Mouse (Mus musculus): ENCODE data around the gene Lclat1. TPM values are rescaled to one million over a fixed set of nuclear protein-coding genes. Genes with fewer than 3 reads are reported as not detected.

The Lclat1 gene
- total and polyA plus RNA-seq, 3 experiments, result 9.6 to 10.5 TPM; not detected in 1

DNA sequence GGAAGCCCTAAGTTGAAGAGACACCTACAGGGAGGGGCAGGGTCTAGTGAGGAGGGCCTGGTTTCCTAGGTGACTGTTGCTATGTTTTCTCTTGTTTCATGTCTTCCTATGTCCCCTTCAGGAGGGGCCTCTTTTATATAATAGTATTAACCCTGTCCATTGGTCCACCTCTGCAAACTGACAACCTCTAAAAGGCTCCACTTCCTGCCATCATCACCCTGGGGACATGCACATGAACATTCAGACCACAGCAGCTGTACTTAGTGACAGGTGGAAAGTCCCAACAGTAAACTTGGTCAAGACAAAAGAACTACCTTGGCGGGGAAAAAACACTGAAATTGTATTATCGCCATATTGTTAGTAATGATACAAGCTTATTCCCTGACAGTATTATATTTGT is 139.1 kb downstream of the Lclat1 start:
- Histone ChIP-seq H3K27me3 (ENCODE audit: control insufficient read depth in 1 of 2, insufficient read depth in 2 of 2, low read length in 2 of 2) (no peaks in the 10 kb centered on the region), H3K4me1 (ENCODE audit: control insufficient read depth in 1 of 2, insufficient read depth in 2 of 2, low read length in 2 of 2) (peaks cover 2 to 28% of the 10 kb centered on the region in 2 experiments), H3K9ac (ENCODE audit: control insufficient read depth, low read depth, low read length, poor library complexity, severe bottlenecking) (no peak overlapping the region), H3K36me3 (ENCODE audit: control insufficient read depth in 1 of 2, insufficient read depth in 2 of 2, low read length in 2 of 2) (peaks cover 0 to 10% of the 10 kb centered on the region in 2 experiments; a peak in 2 of 4 replicates), H3K9me3 (replicated peaks; ENCODE audit: insufficient read depth, low read length) (no peaks in the 10 kb centered on the region), H3K27ac (ENCODE audit: control insufficient read depth, low read depth, low read length) (no peak overlapping the region), H3K4me3 (ENCODE audit: control insufficient read depth in 1 of 2, insufficient read depth in 1 of 2, low read depth in 2 of 2, low read length in 2 of 2) (no peak overlapping the region), H3K79me2 (ENCODE audit: control insufficient read depth, insufficient read depth, low read length, poor library complexity) (no peaks in the 10 kb centered on the region)
- TF ChIP-seq POLR2AphosphoS2 (IDR thresholded peaks at IDR 0.05; ENCODE audit: low read length) (no peak), ZC3H11A (IDR thresholded peaks at IDR 0.05; ENCODE audit: low read depth, low read length) (no peak), SMC3 (IDR thresholded peaks at IDR 0.05; ENCODE audit: low read depth, low read length) (no peak), MAZ (IDR thresholded peaks at IDR 0.05; ENCODE audit: low read depth, low read length) (no peak), ELF1 (IDR thresholded peaks at IDR 0.05; ENCODE audit: low read depth, low read length) (no peak), EP300 (IDR thresholded peaks at IDR 0.05; ENCODE audit: low read depth in 1 of 2, low read length in 2 of 2) (no peak), MAFK (IDR thresholded peaks at IDR 0.05; ENCODE audit: borderline replicate concordance, low read depth, low read length) (no peak), JUND (IDR thresholded peaks at IDR 0.05; ENCODE audit: low read depth, low read length) (no peak), RAD21 (IDR thresholded peaks at IDR 0.05; ENCODE audit: low read depth, low read length) (no peak), KAT2A (conservative IDR thresholded peaks at IDR 0.05; ENCODE audit: low read depth, low read length) (no peak), POLR2AphosphoS5 (IDR thresholded peaks at IDR 0.05; ENCODE audit: borderline replicate concordance, low read depth, low read length) (no peak), RCOR1 (IDR thresholded peaks at IDR 0.05; ENCODE audit: low read depth, low read length) (no peak), USF1 (IDR thresholded peaks at IDR 0.05; ENCODE audit: low read depth, low read length) (no peak)
- no peak for DNase-seq (ENCODE audit: low read depth, low spot score)

- Histone ChIP-seq H3K27me3 (ENCODE audit: control insufficient read depth in 1 of 2, insufficient read depth in 2 of 2, low read length in 2 of 2) (no peaks in the 10 kb centered on the region), H3K4me3 (ENCODE audit: control insufficient read depth in 1 of 2, insufficient read depth in 1 of 2, low read depth in 2 of 2, low read length in 2 of 2) (no peak overlapping the region), H3K9me3 (replicated peaks; ENCODE audit: insufficient read depth, low read length) (no peaks in the 10 kb centered on the region), H3K79me2 (ENCODE audit: control insufficient read depth, insufficient read depth, low read length, poor library complexity) (no peaks in the 10 kb centered on the region), H3K4me1 (ENCODE audit: control insufficient read depth in 1 of 2, insufficient read depth in 2 of 2, low read length in 2 of 2) (peaks cover 2 to 31% of the 10 kb centered on the region in 2 experiments), H3K27ac (ENCODE audit: control insufficient read depth, low read depth, low read length) (no peak overlapping the region), H3K36me3 (ENCODE audit: control insufficient read depth in 1 of 2, insufficient read depth in 2 of 2, low read length in 2 of 2) (peaks cover 0 to 10% of the 10 kb centered on the region in 2 experiments; a peak in 2 of 4 replicates), H3K9ac (ENCODE audit: control insufficient read depth, low read depth, low read length, poor library complexity, severe bottlenecking) (no peak overlapping the region)
- DNase-seq (ENCODE audit: low read depth, low spot score), result no peak
- TF ChIP-seq POLR2A (IDR thresholded peaks at IDR 0.05; ENCODE audit: control insufficient read depth in 1 of 2, insufficient read depth in 1 of 2, low read depth in 1 of 2, low read length in 2 of 2, poor library complexity in 1 of 2) (no peak), KAT2A (conservative IDR thresholded peaks at IDR 0.05; ENCODE audit: low read depth, low read length) (no peak), HCFC1 (IDR thresholded peaks at IDR 0.05; ENCODE audit: low read depth, low read length) (no peak)
These were observed 140.0 kb downstream of the Lclat1 start for GRCm38 (mm10) chr17:73247758-73248157.

Measured in MEL (cell line).